Mouse (Mus musculus) heart, adult 2 months (tissue): ENCODE results near the gene Napa.

Experiments used
- CTCF ChIP-seq: fragments of 200-600 bp; IDR thresholded peaks from 2 replicates; pipeline ENCODE4 v1.8.1; 2022; ENCODE audit warnings: antibody characterized with exemption, mild to moderate bottlenecking, moderate library complexity
- EP300 ChIP-seq: fragments of 200-500 bp; IDR thresholded peaks from 2 replicates; pipeline ENCODE4 v1.6.1; 2011; ENCODE audit warnings: low read depth, low read length, control low read depth; ENCODE audit not compliant: insufficient read depth
- POLR2A ChIP-seq: fragments of 200-500 bp; IDR thresholded peaks from 2 replicates; pipeline ENCODE4 v1.6.1; 2011; ENCODE audit warnings: mild to moderate bottlenecking, low read depth, low read length, control low read depth; ENCODE audit not compliant: insufficient read depth

DNA sequence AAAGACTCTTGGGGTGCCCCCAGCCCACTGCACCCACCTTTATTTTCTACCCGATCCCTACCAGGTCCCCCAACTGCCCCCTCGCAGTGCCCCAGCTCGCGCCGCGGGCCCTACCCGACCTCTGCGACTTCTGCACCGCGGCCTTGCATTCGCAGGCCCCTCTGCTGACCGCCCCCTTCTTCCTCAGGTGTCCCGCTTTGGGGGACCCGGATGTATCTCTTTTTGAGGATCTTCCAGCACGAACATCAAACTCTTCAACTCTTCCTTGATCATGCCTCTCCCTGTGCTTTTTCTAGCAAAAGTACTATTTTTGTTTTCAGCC lies 36.2 kb upstream of the Napa start:
- TF ChIP-seq CTCF (no peak), POLR2A (no peak), EP300 (no peak)
